Mouse (Mus musculus): ENCODE measurements at regions not wholly inside any gene's neighbourhood (a gene's known extent, or its start where the extent isn't known, plus 50 kb on each side); places are given as distances from the start of the nearest gene placed in this dataset.

DNA sequence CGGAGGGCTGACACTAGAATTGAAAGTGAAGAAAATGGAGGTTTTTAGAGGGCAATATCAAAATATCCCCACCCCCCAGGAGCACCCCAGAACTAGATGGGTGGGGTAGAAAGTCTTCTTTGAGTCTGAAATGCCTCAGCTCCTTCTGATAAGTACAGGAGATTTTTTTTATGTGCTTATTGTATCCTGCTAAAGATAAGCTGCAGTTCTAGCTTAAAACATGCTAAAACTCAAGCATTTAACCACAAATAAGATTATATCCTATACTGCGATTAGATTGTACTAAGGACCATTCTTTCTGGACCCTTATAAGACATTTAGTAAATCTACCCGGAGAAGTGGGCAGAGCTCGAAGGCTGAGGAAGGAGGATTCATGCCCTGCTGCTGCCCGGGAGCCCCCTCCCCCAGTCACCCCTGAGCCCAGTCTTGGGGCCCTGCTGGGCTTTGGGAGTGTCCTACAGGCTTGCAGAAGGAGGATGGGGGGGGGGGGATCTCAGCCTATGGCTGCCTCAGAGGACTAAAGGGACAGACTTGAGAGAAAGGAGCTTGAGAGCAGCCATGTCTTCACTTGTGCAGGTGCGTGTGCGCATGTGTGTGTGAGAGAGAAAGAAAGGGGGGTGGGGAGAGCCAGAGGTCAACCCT is 61.5 kb upstream of the Galnt10 start:
- Histone ChIP-seq H3K4me3 (ENCODE audit: insufficient read depth in 1 of 2, low read depth in 1 of 2, low read length in 2 of 2, poor library complexity in 1 of 2, severe bottlenecking in 1 of 2) (no peak overlapping the region), H3K27ac (ENCODE audit: insufficient read depth, low read depth, low read length, poor library complexity, severe bottlenecking) (peak overlapping the region; percentile 82), H3K9ac (ENCODE audit: insufficient read depth, low read depth, low read length, poor library complexity, severe bottlenecking) (peak overlapping the region; percentile 42; the same call in 1 of the 2 replicates)

DNA sequence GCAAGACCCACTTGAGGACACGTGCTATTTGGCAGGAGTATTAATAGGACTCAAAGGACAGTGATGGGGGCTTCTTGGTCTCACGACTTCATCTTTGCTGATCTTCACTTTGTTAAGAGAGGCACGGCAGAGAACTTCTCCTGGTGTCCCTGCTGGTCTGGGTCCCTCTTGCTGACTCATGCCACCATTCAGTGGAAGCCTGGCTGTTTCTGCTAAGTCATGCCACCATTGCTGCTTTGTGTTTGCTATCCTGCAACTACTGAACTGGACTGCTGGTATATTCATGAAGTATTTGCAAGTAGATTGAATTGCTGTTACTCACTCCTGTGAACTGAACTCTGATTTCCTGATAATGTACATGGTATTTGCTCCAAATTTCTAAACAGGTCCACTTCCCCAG is 59.6 kb upstream of the Galnt10 start:
- no peak for DNase-seq (ENCODE audit: low read depth, low spot score)

More for the DNA sequence above, 61.5 kb upstream of the Galnt10 start:
- in situ Hi-C loops (cut with MboI; ENCODE audit: low sequenced_read_pairs in 2 of 2, unreplicated experiment in 2 of 2): no loop called here
- no peaks in the 10 kb centered on the region for H3K36me3 ChIP-seq (ENCODE audit: control insufficient read depth, insufficient read depth, low read length, poor library complexity, severe bottlenecking)
- no peak for DNase-seq (ENCODE audit: low read depth, low spot score)
- H3K9me3 ChIP-seq (ENCODE audit: control insufficient read depth, insufficient read depth, low read depth, low read length): no peaks in the 10 kb centered on the region
- TF ChIP-seq HCFC1 (IDR thresholded peaks at IDR 0.05; ENCODE audit: borderline replicate concordance, insufficient read depth, low read length) (no peak), MAFK (IDR thresholded peaks at IDR 0.05; ENCODE audit: insufficient read depth, low read depth, low read length) (no peak), ZNF384 (IDR thresholded peaks at IDR 0.05; ENCODE audit: low read depth, low read length) (no peak), CHD2 (IDR thresholded peaks at IDR 0.05; ENCODE audit: low read depth, low read length) (no peak), ZC3H11A (IDR thresholded peaks at IDR 0.05; ENCODE audit: borderline replicate concordance, low read depth, low read length) (no peak)
- peaks cover 9 to 11% of the 10 kb centered on the region in 2 experiments; a peak in 2 of 4 replicates for H3K4me1 ChIP-seq (ENCODE audit: control insufficient read depth in 2 of 2, insufficient read depth in 2 of 2, low read length in 2 of 2, poor library complexity in 1 of 2)

DNA sequence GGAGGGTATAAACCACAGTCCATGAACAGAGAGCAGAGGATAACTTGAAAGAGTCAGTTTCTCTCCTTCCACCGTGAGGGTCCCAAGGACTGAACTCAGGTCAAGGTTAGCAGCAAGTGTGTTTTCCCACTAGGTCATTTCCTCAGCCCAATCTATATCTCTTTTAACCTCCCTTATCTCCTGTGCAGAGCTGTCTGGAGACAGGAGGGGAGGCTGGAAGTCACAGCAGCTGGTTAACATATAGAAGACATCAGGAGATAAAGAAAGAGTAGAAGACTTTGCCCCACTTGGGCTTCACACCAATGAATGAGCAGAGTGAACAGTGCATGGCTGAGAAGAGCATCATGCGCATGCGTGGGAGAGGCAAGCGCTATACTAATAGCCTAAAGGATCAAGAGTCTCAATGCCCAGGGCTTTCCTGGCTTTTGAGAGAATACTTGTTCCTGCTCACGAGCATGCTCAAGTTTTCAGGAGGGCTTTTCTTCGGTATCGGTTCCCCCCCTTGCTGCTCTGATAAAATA is 53.0 kb upstream of the Galnt10 start:
- TF ChIP-seq ZC3H11A (IDR thresholded peaks at IDR 0.05; ENCODE audit: borderline replicate concordance, low read depth, low read length): no peak
- TF ChIP-seq MAFK (IDR thresholded peaks at IDR 0.05; ENCODE audit: insufficient read depth, low read depth, low read length): no peak
- TF ChIP-seq HCFC1 (IDR thresholded peaks at IDR 0.05; ENCODE audit: borderline replicate concordance, insufficient read depth, low read length): no peak
- TF ChIP-seq ZNF384 (IDR thresholded peaks at IDR 0.05; ENCODE audit: low read depth, low read length): no peak
- no peak for TF ChIP-seq CHD2 (IDR thresholded peaks at IDR 0.05; ENCODE audit: low read depth, low read length)
- no peaks in the 10 kb centered on the region for H3K4me1 ChIP-seq (ENCODE audit: control insufficient read depth in 2 of 2, insufficient read depth in 2 of 2, low read length in 2 of 2, poor library complexity in 1 of 2)
- H3K27ac ChIP-seq (ENCODE audit: insufficient read depth, low read depth, low read length, poor library complexity, severe bottlenecking): no peak overlapping the region
- in situ Hi-C loops (cut with MboI; ENCODE audit: low sequenced_read_pairs in 2 of 2, unreplicated experiment in 2 of 2): no loop called here
- H3K4me3 ChIP-seq (ENCODE audit: insufficient read depth in 1 of 2, low read depth in 1 of 2, low read length in 2 of 2, poor library complexity in 1 of 2, severe bottlenecking in 1 of 2): no peak overlapping the region
- no peaks in the 10 kb centered on the region for H3K9me3 ChIP-seq (ENCODE audit: control insufficient read depth, insufficient read depth, low read depth, low read length)
- no peak overlapping the region for H3K9ac ChIP-seq (ENCODE audit: insufficient read depth, low read depth, low read length, poor library complexity, severe bottlenecking)
- no peaks in the 10 kb centered on the region for H3K36me3 ChIP-seq (ENCODE audit: control insufficient read depth, insufficient read depth, low read length, poor library complexity, severe bottlenecking)
- DNase-seq (ENCODE audit: low read depth, low spot score): no peak

More for the DNA sequence above, 59.6 kb upstream of the Galnt10 start:
- peaks cover 9 to 11% of the 10 kb centered on the region in 2 experiments; a peak in 2 of 4 replicates for H3K4me1 ChIP-seq (ENCODE audit: control insufficient read depth in 2 of 2, insufficient read depth in 2 of 2, low read length in 2 of 2, poor library complexity in 1 of 2)
- no peak overlapping the region for H3K4me3 ChIP-seq (ENCODE audit: insufficient read depth in 1 of 2, low read depth in 1 of 2, low read length in 2 of 2, poor library complexity in 1 of 2, severe bottlenecking in 1 of 2)
- no peaks in the 10 kb centered on the region for H3K9me3 ChIP-seq (ENCODE audit: control insufficient read depth, insufficient read depth, low read depth, low read length)
- no peak overlapping the region for H3K27ac ChIP-seq (ENCODE audit: insufficient read depth, low read depth, low read length, poor library complexity, severe bottlenecking)
- in situ Hi-C loops (cut with MboI; ENCODE audit: low sequenced_read_pairs in 2 of 2, unreplicated experiment in 2 of 2): no loop called here
- H3K36me3 ChIP-seq (ENCODE audit: control insufficient read depth, insufficient read depth, low read length, poor library complexity, severe bottlenecking): no peaks in the 10 kb centered on the region
- TF ChIP-seq ZNF384 (IDR thresholded peaks at IDR 0.05; ENCODE audit: low read depth, low read length) (no peak), MAFK (IDR thresholded peaks at IDR 0.05; ENCODE audit: insufficient read depth, low read depth, low read length) (0 out of 2 replicates have a peak, but pooled peaks have one; percentile 7)
- no peak overlapping the region for H3K9ac ChIP-seq (ENCODE audit: insufficient read depth, low read depth, low read length, poor library complexity, severe bottlenecking)

Data from ES-E14 (cell line).